Mouse (Mus musculus): ENCODE measurements around the gene Ccl9. TPM values are rescaled to one million over a fixed set of nuclear protein-coding genes. Genes with fewer than 3 reads are reported as not detected.
A peak's percentile ranks its signal among the peaks of the same experiment; 100 is the strongest.
"Not testable (repeated sequence)": the region's sequence is repeated elsewhere in the genome, so short reads cannot be mapped to it uniquely, and the experiment has no call there.

The Ccl9 gene
- polyA plus RNA-seq, 1 experiment from 2014 or later = 13.4 TPM

DNA sequence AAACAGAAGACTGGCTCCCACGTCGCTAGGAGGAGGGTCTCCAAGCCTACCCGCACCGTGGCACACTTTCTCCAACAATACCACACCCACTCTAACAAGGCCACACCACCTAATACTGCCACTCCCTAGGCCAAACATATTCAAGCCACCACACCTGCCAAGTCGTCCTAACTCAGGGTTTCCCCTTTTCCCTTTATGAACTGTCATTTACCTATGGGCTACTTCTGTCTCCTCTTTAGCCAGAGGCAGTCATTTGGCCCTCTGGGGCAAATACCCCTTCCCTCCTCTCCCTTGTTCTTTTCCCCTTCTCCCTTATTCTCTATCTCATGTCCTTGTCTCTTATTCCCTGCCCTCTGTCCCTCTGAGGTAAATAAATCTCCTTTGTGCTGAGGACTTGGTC lies 26.8 kb downstream of the Ccl9 start:
- Histone ChIP-seq H3K27ac (ENCODE audit: low read depth, low read length) (no peak overlapping the region), H3K27me3 (replicated peaks; ENCODE audit: control insufficient read depth, insufficient read depth, low read length) (no peaks in the 10 kb centered on the region)
- WGBS = 68% methylated on average over 5 of the region's 5 CpGs

DNA sequence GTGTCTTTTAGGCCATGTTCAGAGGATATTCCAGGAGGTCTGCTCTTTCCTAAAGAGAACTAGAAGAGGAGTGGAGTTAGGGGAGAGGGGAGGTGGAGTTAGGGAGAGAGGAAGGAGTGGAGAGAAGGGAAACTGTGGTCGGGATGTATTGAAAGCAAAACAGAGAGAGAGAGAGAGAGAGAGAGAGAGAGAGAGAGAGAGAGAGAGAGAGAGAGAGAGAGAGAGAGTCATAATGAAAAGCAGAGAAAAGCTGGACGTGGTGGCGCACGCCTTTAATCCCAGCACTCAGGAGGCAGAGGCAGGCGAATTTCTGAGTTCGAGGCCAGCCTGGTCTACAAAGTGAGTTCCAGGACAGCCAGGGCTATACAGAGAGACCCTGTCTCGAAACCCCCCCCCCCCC lies 27.4 kb downstream of the Ccl9 start:
- H3K4me3 ChIP-seq (ENCODE audit: low read depth, low read length); H3K36me3 ChIP-seq (ENCODE audit: control insufficient read depth, insufficient read depth); H3K9me3 ChIP-seq (ENCODE audit: control insufficient read depth); H3K27ac ChIP-seq (ENCODE audit: low read depth, low read length); H3K4me2 ChIP-seq (replicated peaks; ENCODE audit: low read depth); H3K4me1 ChIP-seq (replicated peaks; ENCODE audit: control insufficient read depth, insufficient read depth, low read length); H3K27me3 ChIP-seq (replicated peaks; ENCODE audit: control insufficient read depth, insufficient read depth, low read length); H3K9ac ChIP-seq (ENCODE audit: low read depth, low read length); ATAC-seq: not testable (repeated sequence)
- 70% methylated on average over 4 of the region's 7 CpGs for WGBS

More for the DNA sequence above, 26.8 kb downstream of the Ccl9 start:
- Histone ChIP-seq H3K4me2 (replicated peaks; ENCODE audit: low read depth) (no peak overlapping the region), H3K9me3 (ENCODE audit: control insufficient read depth) (no peaks in the 10 kb centered on the region), H3K4me3 (ENCODE audit: low read depth, low read length) (no peak overlapping the region), H3K9ac (ENCODE audit: low read depth, low read length) (no peak overlapping the region), H3K4me1 (replicated peaks; ENCODE audit: control insufficient read depth, insufficient read depth, low read length) (no peaks in the 10 kb centered on the region), H3K36me3 (ENCODE audit: control insufficient read depth, insufficient read depth) (no peaks in the 10 kb centered on the region)
- no peak for TF ChIP-seq CTCF (IDR thresholded peaks at IDR 0.05; ENCODE audit: low read depth)
- ATAC-seq = no peak

DNA sequence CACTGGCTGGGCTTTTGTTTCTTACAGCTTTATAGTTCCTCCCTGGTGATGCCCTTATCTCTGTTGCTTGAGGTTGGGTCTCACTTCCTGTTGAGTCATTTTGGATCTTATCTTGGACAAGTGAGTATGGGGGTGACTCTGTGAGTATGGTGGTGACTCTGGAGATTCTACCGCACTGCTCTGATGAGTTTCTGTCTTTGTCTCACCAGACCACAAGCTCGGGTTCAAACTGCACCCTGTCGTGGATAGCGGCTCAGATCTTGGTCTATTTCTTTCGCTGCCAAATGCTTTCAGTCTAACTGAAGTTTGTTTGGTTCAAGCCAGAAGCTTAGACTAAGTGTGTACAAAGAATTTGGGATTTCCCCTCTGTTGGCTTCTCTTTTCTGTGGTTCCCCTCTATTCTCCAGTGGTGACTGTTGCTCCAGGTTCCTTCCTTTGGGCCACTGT lies 28.2 kb downstream of the Ccl9 start:
- Histone ChIP-seq H3K36me3 (ENCODE audit: control insufficient read depth, insufficient read depth) (no peaks in the 10 kb centered on the region), H3K9ac (ENCODE audit: low read depth, low read length) (no peak overlapping the region), H3K4me2 (replicated peaks; ENCODE audit: low read depth) (no peak overlapping the region), H3K4me3 (ENCODE audit: low read depth, low read length) (no peak overlapping the region), H3K27ac (ENCODE audit: low read depth, low read length) (no peak overlapping the region), H3K27me3 (replicated peaks; ENCODE audit: control insufficient read depth, insufficient read depth, low read length) (no peaks in the 10 kb centered on the region), H3K4me1 (replicated peaks; ENCODE audit: control insufficient read depth, insufficient read depth, low read length) (no peaks in the 10 kb centered on the region), H3K9me3 (ENCODE audit: control insufficient read depth) (no peaks in the 10 kb centered on the region)
- 79% methylated on average over 5 of the region's 5 CpGs for WGBS
- no peak for TF ChIP-seq CTCF (IDR thresholded peaks at IDR 0.05; ENCODE audit: low read depth)
- ATAC-seq = no peak

DNA sequence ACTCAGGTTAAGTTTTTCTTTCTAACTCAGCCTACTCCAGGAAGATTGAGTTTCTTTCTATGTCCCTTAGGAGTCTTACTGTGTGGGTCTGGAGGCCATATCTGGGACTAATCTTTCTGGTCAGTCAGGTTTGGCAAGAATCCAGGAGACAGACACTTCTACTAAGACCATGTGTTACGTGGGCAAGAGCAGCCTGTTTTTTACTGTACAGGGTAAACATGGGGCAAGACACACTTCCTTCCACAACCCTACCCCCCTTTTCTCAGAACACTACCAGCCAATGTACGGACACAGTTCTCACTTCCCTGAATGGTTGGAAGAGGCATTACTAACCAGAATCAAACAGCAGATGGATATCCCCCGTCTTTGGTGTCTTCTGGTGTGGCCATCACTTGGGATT lies 34.2 kb downstream of the Ccl9 start:
- Histone ChIP-seq H3K4me1 (replicated peaks; ENCODE audit: control insufficient read depth, insufficient read depth, low read length) (no peaks in the 10 kb centered on the region), H3K9ac (ENCODE audit: low read depth, low read length) (no peak overlapping the region), H3K4me3 (ENCODE audit: low read depth, low read length) (no peak overlapping the region), H3K4me2 (replicated peaks; ENCODE audit: low read depth) (no peak overlapping the region), H3K36me3 (ENCODE audit: control insufficient read depth, insufficient read depth) (no peaks in the 10 kb centered on the region), H3K27me3 (replicated peaks; ENCODE audit: control insufficient read depth, insufficient read depth, low read length) (no peaks in the 10 kb centered on the region), H3K9me3 (ENCODE audit: control insufficient read depth) (no peaks in the 10 kb centered on the region), H3K27ac (ENCODE audit: low read depth, low read length) (no peak overlapping the region)
- ATAC-seq = no peak
- TF ChIP-seq CTCF (IDR thresholded peaks at IDR 0.05; ENCODE audit: low read depth) = no peak
- WGBS = 58% methylated on average over 3 of the region's 3 CpGs

DNA sequence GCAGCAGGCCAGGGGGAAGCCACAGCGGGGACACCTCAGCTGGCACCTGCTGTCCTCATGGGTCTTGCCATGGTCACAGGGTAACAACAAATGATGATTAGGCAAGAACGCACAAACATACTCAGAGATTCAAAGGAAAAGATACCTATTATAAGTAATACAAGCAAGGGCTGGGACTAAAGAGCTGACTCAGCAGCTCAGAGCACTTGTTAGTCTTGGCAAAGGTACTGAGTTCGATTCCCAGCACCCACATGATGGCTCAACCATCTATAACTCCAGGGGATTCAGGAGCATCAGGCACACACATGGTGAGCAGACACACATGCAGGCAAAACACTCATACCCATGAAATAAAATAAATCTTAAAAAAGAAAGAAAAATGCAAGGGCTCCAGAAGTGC lies 37.0 kb downstream of the Ccl9 start:
- no peak for TF ChIP-seq CTCF (IDR thresholded peaks at IDR 0.05; ENCODE audit: low read depth)
- H3K4me1 ChIP-seq (replicated peaks; ENCODE audit: control insufficient read depth, insufficient read depth, low read length) = no peaks in the 10 kb centered on the region
- WGBS = 79% methylated on average over 3 of the region's 3 CpGs
- no peaks in the 10 kb centered on the region for H3K27me3 ChIP-seq (replicated peaks; ENCODE audit: control insufficient read depth, insufficient read depth, low read length)
- H3K9me3 ChIP-seq (ENCODE audit: control insufficient read depth) = no peaks in the 10 kb centered on the region
- no peak for ATAC-seq
- no peak overlapping the region for H3K4me2 ChIP-seq (replicated peaks; ENCODE audit: low read depth)
- no peak overlapping the region for H3K4me3 ChIP-seq (ENCODE audit: low read depth, low read length)
- H3K36me3 ChIP-seq (ENCODE audit: control insufficient read depth, insufficient read depth) = no peaks in the 10 kb centered on the region
- no peak overlapping the region for H3K27ac ChIP-seq (ENCODE audit: low read depth, low read length)
- H3K9ac ChIP-seq (ENCODE audit: low read depth, low read length) = no peak overlapping the region

DNA sequence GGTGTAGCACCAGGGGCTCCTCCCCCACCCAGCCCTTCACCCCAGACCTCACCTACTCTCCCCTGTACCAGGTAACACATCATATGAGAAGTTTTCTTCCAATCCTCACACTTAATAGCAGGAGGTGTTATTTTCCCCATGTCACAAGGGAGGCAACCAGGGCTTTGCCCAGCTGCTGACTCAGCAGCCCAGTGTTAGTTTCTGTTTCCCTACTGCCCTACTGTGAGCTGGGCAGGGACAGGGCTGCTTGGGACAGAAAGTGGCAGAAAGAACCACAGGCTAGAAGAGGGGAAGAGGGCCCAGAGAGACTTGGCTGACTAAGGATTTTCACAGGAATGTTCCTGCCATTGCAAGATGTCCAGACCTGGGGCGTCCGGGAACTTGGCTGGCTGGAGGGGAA lies 37.5 kb downstream of the Ccl9 start:
- TF ChIP-seq CTCF (IDR thresholded peaks at IDR 0.05; ENCODE audit: low read depth) = no peak
- H3K9ac ChIP-seq (ENCODE audit: low read depth, low read length) = no peak overlapping the region
- no peaks in the 10 kb centered on the region for H3K9me3 ChIP-seq (ENCODE audit: control insufficient read depth)
- H3K27ac ChIP-seq (ENCODE audit: low read depth, low read length) = no peak overlapping the region
- H3K4me2 ChIP-seq (replicated peaks; ENCODE audit: low read depth) = no peak overlapping the region
- H3K4me3 ChIP-seq (ENCODE audit: low read depth, low read length) = no peak overlapping the region
- no peaks in the 10 kb centered on the region for H3K27me3 ChIP-seq (replicated peaks; ENCODE audit: control insufficient read depth, insufficient read depth, low read length)
- H3K4me1 ChIP-seq (replicated peaks; ENCODE audit: control insufficient read depth, insufficient read depth, low read length) = no peaks in the 10 kb centered on the region
- ATAC-seq = 0 out of 2 replicates have a peak, but pooled peaks have one; percentile 28
- no peaks in the 10 kb centered on the region for H3K36me3 ChIP-seq (ENCODE audit: control insufficient read depth, insufficient read depth)
- WGBS = 78% methylated on average over 2 of the region's 2 CpGs

DNA sequence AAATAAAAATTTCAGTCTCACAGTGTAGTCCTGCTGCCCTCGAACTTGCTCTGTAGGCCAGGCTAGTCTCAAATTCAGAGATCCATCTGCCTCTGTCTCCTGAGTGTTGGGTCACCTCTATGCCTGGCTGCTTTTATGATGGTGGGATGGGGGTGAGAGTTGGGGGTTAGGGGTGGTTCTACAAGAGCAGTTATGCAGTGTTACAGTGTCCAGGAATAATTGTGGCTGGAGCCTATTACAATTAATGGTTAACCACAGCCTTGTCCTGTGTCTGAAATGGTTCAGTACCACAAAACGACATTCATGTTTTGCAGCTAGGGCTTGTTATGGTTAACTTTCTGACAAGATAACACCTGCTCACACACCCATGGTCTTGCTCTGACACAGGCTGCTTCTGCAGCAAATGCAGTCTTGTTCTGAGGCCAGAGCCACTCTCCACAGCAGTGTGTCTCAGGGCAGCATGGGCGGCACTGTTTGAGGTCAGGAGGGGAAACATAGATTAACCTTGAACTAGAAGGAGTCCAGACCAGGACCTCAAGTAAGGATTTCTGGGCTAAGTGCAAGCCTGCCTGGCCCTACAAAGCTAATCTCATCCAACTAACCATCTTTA lies 39.6 kb downstream of the Ccl9 start:
- Histone ChIP-seq H3K27ac (ENCODE audit: low read depth, low read length) (no peak overlapping the region), H3K4me3 (ENCODE audit: low read depth, low read length) (no peak overlapping the region), H3K9ac (ENCODE audit: low read depth, low read length) (no peak overlapping the region), H3K36me3 (ENCODE audit: control insufficient read depth, insufficient read depth) (no peaks in the 10 kb centered on the region), H3K27me3 (replicated peaks; ENCODE audit: control insufficient read depth, insufficient read depth, low read length) (no peaks in the 10 kb centered on the region), H3K9me3 (ENCODE audit: control insufficient read depth) (no peaks in the 10 kb centered on the region), H3K4me1 (replicated peaks; ENCODE audit: control insufficient read depth, insufficient read depth, low read length) (no peaks in the 10 kb centered on the region), H3K4me2 (replicated peaks; ENCODE audit: low read depth) (no peak overlapping the region)
- no peak for ATAC-seq
- 48% methylated on average over 3 of the region's 3 CpGs for WGBS
- TF ChIP-seq CTCF (IDR thresholded peaks at IDR 0.05; ENCODE audit: low read depth) = no peak
